Mouse (Mus musculus): ENCODE measurements at regions not wholly inside any gene's neighbourhood (a gene's known extent, or its start where the extent isn't known, plus 50 kb on each side); places are given as distances from the start of the nearest gene placed in this dataset.

GRCm38 (mm10) chr16:76765536-76765935 is 248.0 kb upstream of the Usp25 start:
- Histone ChIP-seq H3K27ac (ENCODE audit: low read depth, low read length) (no peak overlapping the region), H3K36me3 (ENCODE audit: control insufficient read depth, insufficient read depth, low read length) (no peaks in the 10 kb centered on the region), H3K4me3 (ENCODE audit: low read depth, low read length) (no peak overlapping the region), H3K27me3 (ENCODE audit: control insufficient read depth, insufficient read depth, low read length) (no peaks in the 10 kb centered on the region), H3K4me2 (ENCODE audit: low read depth) (no peak overlapping the region), H3K9me3 (ENCODE audit: control insufficient read depth, low read length) (no peaks in the 10 kb centered on the region), H3K9ac (ENCODE audit: low read length) (no peak overlapping the region), H3K4me1 (ENCODE audit: control insufficient read depth, insufficient read depth, low read length) (peaks cover 8% of the 10 kb centered on the region; the same call in 1 of the 2 replicates)
- ATAC-seq (ENCODE audit: insufficient read depth, low FRiP score, low TSS enrichment) (no peak), DNase-seq (ENCODE audit: low spot score) (peak; percentile 11)
- 27% methylated on average over 7 of the region's 7 CpGs for WGBS

GRCm38 (mm10) chr16:76764994-76765393 is 248.5 kb upstream of the Usp25 start:
- no peaks in the 10 kb centered on the region for H3K27me3 ChIP-seq (ENCODE audit: control insufficient read depth, insufficient read depth, low read length)
- no peak for ATAC-seq (ENCODE audit: insufficient read depth, low FRiP score, low TSS enrichment)
- H3K4me2 ChIP-seq (ENCODE audit: low read depth), result no peak overlapping the region
- H3K4me1 ChIP-seq (ENCODE audit: control insufficient read depth, insufficient read depth, low read length), result peaks cover 8% of the 10 kb centered on the region; the same call in 1 of the 2 replicates
- no peak overlapping the region for H3K27ac ChIP-seq (ENCODE audit: low read depth, low read length)
- H3K9ac ChIP-seq (ENCODE audit: low read length), result no peak overlapping the region
- no peaks in the 10 kb centered on the region for H3K9me3 ChIP-seq (ENCODE audit: control insufficient read depth, low read length)
- no peaks in the 10 kb centered on the region for H3K36me3 ChIP-seq (ENCODE audit: control insufficient read depth, insufficient read depth, low read length)
- WGBS, result 33% methylated on average over 5 of the region's 5 CpGs
- no peak overlapping the region for H3K4me3 ChIP-seq (ENCODE audit: low read depth, low read length)
- peak; percentile 9 for DNase-seq (ENCODE audit: low spot score)

- Histone ChIP-seq H3K4me1 (ENCODE audit: control insufficient read depth, insufficient read depth, low read length) (peaks cover 8% of the 10 kb centered on the region; the same call in 1 of the 2 replicates), H3K27ac (ENCODE audit: low read depth, low read length) (no peak overlapping the region), H3K27me3 (ENCODE audit: control insufficient read depth, insufficient read depth, low read length) (no peaks in the 10 kb centered on the region), H3K9me3 (ENCODE audit: control insufficient read depth, low read length) (no peaks in the 10 kb centered on the region), H3K36me3 (ENCODE audit: control insufficient read depth, insufficient read depth, low read length) (no peaks in the 10 kb centered on the region), H3K4me3 (ENCODE audit: low read depth, low read length) (no peak overlapping the region), H3K4me2 (ENCODE audit: low read depth) (no peak overlapping the region), H3K9ac (ENCODE audit: low read length) (no peak overlapping the region)
- no peak for ATAC-seq (ENCODE audit: insufficient read depth, low FRiP score, low TSS enrichment)
- DNase-seq (ENCODE audit: low spot score), result peak; percentile 14
- 5% methylated on average over 8 of the region's 8 CpGs for WGBS
Measured at GRCm38 (mm10) chr16:76762619-76763283, 250.8 kb upstream of the Usp25 start.

- no peak overlapping the region for H3K27ac ChIP-seq (ENCODE audit: low read depth, low read length)
- ATAC-seq (ENCODE audit: insufficient read depth, low FRiP score, low TSS enrichment) (no peak), DNase-seq (ENCODE audit: low spot score) (no peak)
- H3K4me2 ChIP-seq (ENCODE audit: low read depth), result no peak overlapping the region
- peaks cover 8% of the 10 kb centered on the region; the same call in 1 of the 2 replicates for H3K4me1 ChIP-seq (ENCODE audit: control insufficient read depth, insufficient read depth, low read length)
- H3K9me3 ChIP-seq (ENCODE audit: control insufficient read depth, low read length), result no peaks in the 10 kb centered on the region
- WGBS, result 64% methylated on average over 1 of the region's 1 CpGs
- no peaks in the 10 kb centered on the region for H3K36me3 ChIP-seq (ENCODE audit: control insufficient read depth, insufficient read depth, low read length)
- H3K4me3 ChIP-seq (ENCODE audit: low read depth, low read length), result no peak overlapping the region
- no peaks in the 10 kb centered on the region for H3K27me3 ChIP-seq (ENCODE audit: control insufficient read depth, insufficient read depth, low read length)
- no peak overlapping the region for H3K9ac ChIP-seq (ENCODE audit: low read length)
Measured at GRCm38 (mm10) chr16:76761848-76762247, 251.7 kb upstream of the Usp25 start.

GRCm38 (mm10) chr16:76761004-76761403 is 252.5 kb upstream of the Usp25 start:
- Histone ChIP-seq H3K36me3 (ENCODE audit: control insufficient read depth, insufficient read depth, low read length) (no peaks in the 10 kb centered on the region), H3K27ac (ENCODE audit: low read depth, low read length) (no peak overlapping the region), H3K9me3 (ENCODE audit: control insufficient read depth, low read length) (no peaks in the 10 kb centered on the region), H3K9ac (ENCODE audit: low read length) (no peak overlapping the region), H3K4me1 (ENCODE audit: control insufficient read depth, insufficient read depth, low read length) (peaks cover 8% of the 10 kb centered on the region; the same call in 1 of the 2 replicates), H3K4me3 (ENCODE audit: low read depth, low read length) (no peak overlapping the region), H3K4me2 (ENCODE audit: low read depth) (no peak overlapping the region), H3K27me3 (ENCODE audit: control insufficient read depth, insufficient read depth, low read length) (no peaks in the 10 kb centered on the region)
- ATAC-seq (ENCODE audit: insufficient read depth, low FRiP score, low TSS enrichment) (no peak), DNase-seq (ENCODE audit: low spot score) (no peak)
- WGBS, result 91% methylated on average over 1 of the region's 1 CpGs

GRCm38 (mm10) chr16:76754871-76755270 is 258.6 kb upstream of the Usp25 start:
- no peaks in the 10 kb centered on the region for H3K27me3 ChIP-seq (ENCODE audit: control insufficient read depth, insufficient read depth, low read length)
- 57% methylated on average over 3 of the region's 3 CpGs for WGBS
- no peaks in the 10 kb centered on the region for H3K36me3 ChIP-seq (ENCODE audit: control insufficient read depth, insufficient read depth, low read length)
- H3K4me3 ChIP-seq (ENCODE audit: low read depth, low read length), result no peak overlapping the region
- no peak overlapping the region for H3K9ac ChIP-seq (ENCODE audit: low read length)
- no peak overlapping the region for H3K4me2 ChIP-seq (ENCODE audit: low read depth)
- H3K27ac ChIP-seq (ENCODE audit: low read depth, low read length), result no peak overlapping the region
- no peaks in the 10 kb centered on the region for H3K9me3 ChIP-seq (ENCODE audit: control insufficient read depth, low read length)
- DNase-seq (ENCODE audit: low spot score), result no peak
- ATAC-seq (ENCODE audit: insufficient read depth, low FRiP score, low TSS enrichment), result no peak
- no peaks in the 10 kb centered on the region for H3K4me1 ChIP-seq (ENCODE audit: control insufficient read depth, insufficient read depth, low read length)

GRCm38 (mm10) chr16:76746385-76746784 is 267.1 kb upstream of the Usp25 start:
- no peaks in the 10 kb centered on the region for H3K9me3 ChIP-seq (ENCODE audit: control insufficient read depth, low read length)
- no peak overlapping the region for H3K4me2 ChIP-seq (ENCODE audit: low read depth)

GRCm38 (mm10) chr16:76741141-76741540 is 272.4 kb upstream of the Usp25 start:
- peak; percentile 38; the same call in 1 of the 2 replicates for ATAC-seq (ENCODE audit: insufficient read depth, low FRiP score, low TSS enrichment)
- peaks cover 3% of the 10 kb centered on the region; the same call in 1 of the 2 replicates for H3K4me1 ChIP-seq (ENCODE audit: control insufficient read depth, insufficient read depth, low read length)
- H3K4me3 ChIP-seq (ENCODE audit: low read depth, low read length), result no peak overlapping the region
- 17% methylated on average over 3 of the region's 3 CpGs for WGBS
- H3K4me2 ChIP-seq (ENCODE audit: low read depth), result no peak overlapping the region
- peak; percentile 41 for DNase-seq (ENCODE audit: low spot score)
- no peaks in the 10 kb centered on the region for H3K36me3 ChIP-seq (ENCODE audit: control insufficient read depth, insufficient read depth, low read length)
- H3K27me3 ChIP-seq (ENCODE audit: control insufficient read depth, insufficient read depth, low read length), result no peaks in the 10 kb centered on the region
- no peak overlapping the region for H3K27ac ChIP-seq (ENCODE audit: low read depth, low read length)
- H3K9me3 ChIP-seq (ENCODE audit: control insufficient read depth, low read length), result no peaks in the 10 kb centered on the region
- H3K9ac ChIP-seq (ENCODE audit: low read length), result no peak overlapping the region

More at GRCm38 (mm10) chr16:76746385-76746784, 267.1 kb upstream of the Usp25 start:
- Histone ChIP-seq H3K27ac (ENCODE audit: low read depth, low read length) (no peak overlapping the region), H3K4me1 (ENCODE audit: control insufficient read depth, insufficient read depth, low read length) (no peaks in the 10 kb centered on the region), H3K36me3 (ENCODE audit: control insufficient read depth, insufficient read depth, low read length) (no peaks in the 10 kb centered on the region), H3K4me3 (ENCODE audit: low read depth, low read length) (no peak overlapping the region), H3K9ac (ENCODE audit: low read length) (no peak overlapping the region), H3K27me3 (ENCODE audit: control insufficient read depth, insufficient read depth, low read length) (no peaks in the 10 kb centered on the region)
- WGBS, result 88% methylated on average over 3 of the region's 3 CpGs
- ATAC-seq (ENCODE audit: insufficient read depth, low FRiP score, low TSS enrichment) (no peak), DNase-seq (ENCODE audit: low spot score) (no peak)

- DNase-seq (ENCODE audit: low spot score) (no peak), ATAC-seq (ENCODE audit: insufficient read depth, low FRiP score, low TSS enrichment) (0 out of 2 replicates have a peak, but pooled peaks have one; percentile 11)
- Histone ChIP-seq H3K27me3 (ENCODE audit: control insufficient read depth, insufficient read depth, low read length) (no peaks in the 10 kb centered on the region), H3K36me3 (ENCODE audit: control insufficient read depth, insufficient read depth, low read length) (no peaks in the 10 kb centered on the region), H3K9ac (ENCODE audit: low read length) (no peak overlapping the region), H3K9me3 (ENCODE audit: control insufficient read depth, low read length) (no peaks in the 10 kb centered on the region), H3K4me3 (ENCODE audit: low read depth, low read length) (no peak overlapping the region), H3K4me2 (ENCODE audit: low read depth) (no peak overlapping the region), H3K27ac (ENCODE audit: low read depth, low read length) (no peak overlapping the region), H3K4me1 (ENCODE audit: control insufficient read depth, insufficient read depth, low read length) (no peaks in the 10 kb centered on the region)
- 81% methylated on average over 4 of the region's 4 CpGs for WGBS
Measured at GRCm38 (mm10) chr16:76725991-76726390, 287.5 kb upstream of the Usp25 start.

Measured in neural tube, embryonic 11.5 days (tissue).